Mouse (Mus musculus) midbrain, embryonic 15.5 days (tissue): Measurements from ENCODE around the gene Zdhhc13. TPM values are rescaled to one million over a fixed set of nuclear protein-coding genes. Genes with fewer than 3 reads are reported as not detected.

ENCODE experiments used
- ATAC-seq: fragments of 200-750 bp; cut with Nextera tagmentation; replicated peaks from 2 replicates; pipeline ENCODE4 v1.8.0; 2017; ENCODE audit warnings: moderate TSS enrichment
- H3K27ac ChIP-seq: fragments of 300-500 bp; sonication (generic); 2 replicates; pipeline ENCODE4 v1.5.1; 2015; ENCODE audit warnings: mild to moderate bottlenecking, inconsistent platforms
- H3K27me3 ChIP-seq: fragments of 300-500 bp; sonication (generic); replicated peaks from 2 replicates; pipeline ENCODE4 v1.6.1; 2015; ENCODE audit warnings: inconsistent platforms
- H3K36me3 ChIP-seq: fragments of 300-500 bp; sonication (generic); replicated peaks from 2 replicates; pipeline ENCODE4 v1.6.1; 2015; ENCODE audit warnings: inconsistent platforms
- H3K4me1 ChIP-seq: fragments of 300-500 bp; sonication (generic); 2 replicates; pipeline ENCODE4 v1.6.1; 2015; ENCODE audit warnings: inconsistent platforms
- H3K4me2 ChIP-seq: fragments of 300-500 bp; sonication (generic); 2 replicates; pipeline ENCODE4 v1.6.1; 2015; ENCODE audit warnings: inconsistent platforms, mild to moderate bottlenecking, moderate library complexity
- H3K4me3 ChIP-seq: fragments of 300-500 bp; sonication (generic); 2 replicates; pipeline ENCODE4 v1.5.1; 2015; ENCODE audit warnings: mild to moderate bottlenecking, inconsistent platforms
- H3K9ac ChIP-seq: fragments of 300-500 bp; sonication (generic); 2 replicates; pipeline ENCODE4 v1.6.1; 2015; ENCODE audit warnings: mild to moderate bottlenecking, inconsistent platforms
- H3K9me3 ChIP-seq: fragments of 300-500 bp; sonication (generic); 2 replicates; pipeline ENCODE4 v1.6.1; 2016; ENCODE audit warnings: inconsistent platforms
- WGBS: fragments of 180-500 bp; shearing (Covaris S2); methylation state at CpG from one replicate; pipeline ENCODE4 v1.1.7; 2015; ENCODE audit warnings: mixed read lengths; 5-methylcytosine and 5-hydroxymethylcytosine counted together
- polyA plus RNA-seq: library from polyadenylated mRNA; unstranded; fragments of >200 nt; fragmentation: Nextera tagmentation; extraction: Ambion mirVana; gene quantifications from 2 replicates; pipeline ENCODE4 v1.2.1, GENCODE M21; 2015

Gene Zdhhc13
- polyA plus RNA-seq, 1 experiment from 2014 or later = 38.7 TPM

GRCm38 (mm10) chr7:48847820-48848650, 59.2 kb downstream of the Zdhhc13 start, which contains the start of gene Csrp3:
TSS of gene Csrp3 (minus strand) at chr7:48848033.
- H3K4me3 ChIP-seq = no peak within 1 kb of the TSS
- no peak for ATAC-seq
- H3K27me3 ChIP-seq = no peaks in the 10 kb centered on the region
- no peaks in the 10 kb centered on the region for H3K9me3 ChIP-seq
- H3K4me2 ChIP-seq = no peak within 1 kb of the TSS
- no peak within 1 kb of the TSS for H3K9ac ChIP-seq
- H3K27ac ChIP-seq = no peak within 1 kb of the TSS
- no peaks in the 10 kb centered on the region for H3K36me3 ChIP-seq
- peaks cover 4% of the 10 kb centered on the region; the same call in 1 of the 2 replicates for H3K4me1 ChIP-seq
- WGBS = 43% methylated on average over 11 of the region's 11 CpGs

GRCm38 (mm10) chr7:48851529-48852104, 62.8 kb downstream of the Zdhhc13 start:
- Histone ChIP-seq H3K4me3 (no peak overlapping the region), H3K9me3 (no peaks in the 10 kb centered on the region), H3K9ac (no peak overlapping the region), H3K27ac (peak overlapping the region; percentile 68; the same call in 1 of the 2 replicates), H3K4me2 (no peak overlapping the region), H3K4me1 (peaks cover 4% of the 10 kb centered on the region; the same call in 1 of the 2 replicates), H3K36me3 (no peaks in the 10 kb centered on the region), H3K27me3 (no peaks in the 10 kb centered on the region)
- 29% methylated on average over 6 of the region's 6 CpGs for WGBS
- peak; percentile 66 for ATAC-seq

GRCm38 (mm10) chr7:48853496-48853895, 64.7 kb downstream of the Zdhhc13 start:
- 89% methylated on average over 13 of the region's 13 CpGs for WGBS
- Histone ChIP-seq H3K4me1 (peaks cover 4% of the 10 kb centered on the region; the same call in 1 of the 2 replicates), H3K27ac (no peak overlapping the region), H3K27me3 (no peaks in the 10 kb centered on the region), H3K9ac (no peak overlapping the region), H3K9me3 (no peaks in the 10 kb centered on the region), H3K4me2 (no peak overlapping the region), H3K4me3 (no peak overlapping the region), H3K36me3 (no peaks in the 10 kb centered on the region)
- no peak for ATAC-seq

GRCm38 (mm10) chr7:48855461-48855860, 66.7 kb downstream of the Zdhhc13 start:
- ATAC-seq = no peak
- no peak overlapping the region for H3K4me3 ChIP-seq

GRCm38 (mm10) chr7:48858257-48858656, 69.5 kb downstream of the Zdhhc13 start:
- WGBS = 85% methylated on average over 1 of the region's 1 CpGs
- no peak for ATAC-seq
- Histone ChIP-seq H3K27me3 (no peaks in the 10 kb centered on the region), H3K27ac (no peak overlapping the region), H3K4me2 (no peak overlapping the region), H3K4me1 (no peaks in the 10 kb centered on the region), H3K4me3 (no peak overlapping the region), H3K36me3 (no peaks in the 10 kb centered on the region), H3K9ac (no peak overlapping the region), H3K9me3 (no peaks in the 10 kb centered on the region)

More at GRCm38 (mm10) chr7:48855461-48855860, 66.7 kb downstream of the Zdhhc13 start:
- Histone ChIP-seq H3K4me1 (peaks cover 4% of the 10 kb centered on the region; the same call in 1 of the 2 replicates), H3K9ac (no peak overlapping the region), H3K36me3 (no peaks in the 10 kb centered on the region), H3K27ac (no peak overlapping the region), H3K27me3 (no peaks in the 10 kb centered on the region), H3K4me2 (no peak overlapping the region), H3K9me3 (no peaks in the 10 kb centered on the region)
- 95% methylated on average over 3 of the region's 3 CpGs for WGBS

- WGBS = 80% methylated on average over 4 of the region's 4 CpGs
- Histone ChIP-seq H3K4me3 (no peak overlapping the region), H3K27ac (no peak overlapping the region), H3K27me3 (no peaks in the 10 kb centered on the region), H3K36me3 (no peaks in the 10 kb centered on the region), H3K4me2 (no peak overlapping the region), H3K9ac (no peak overlapping the region), H3K9me3 (no peaks in the 10 kb centered on the region), H3K4me1 (no peaks in the 10 kb centered on the region)
- ATAC-seq = no peak
These were observed 70.6 kb downstream of the Zdhhc13 start for GRCm38 (mm10) chr7:48859362-48859761.

- Histone ChIP-seq H3K27me3 (no peaks in the 10 kb centered on the region), H3K9me3 (no peaks in the 10 kb centered on the region), H3K27ac (no peak overlapping the region), H3K36me3 (no peaks in the 10 kb centered on the region), H3K4me2 (no peak overlapping the region), H3K9ac (no peak overlapping the region), H3K4me3 (no peak overlapping the region), H3K4me1 (no peaks in the 10 kb centered on the region)
- no peak for ATAC-seq
- WGBS = 70% methylated on average over 1 of the region's 1 CpGs
These were observed 72.1 kb downstream of the Zdhhc13 start for GRCm38 (mm10) chr7:48860948-48861347.

- no peak overlapping the region for H3K27ac ChIP-seq
- no peaks in the 10 kb centered on the region for H3K36me3 ChIP-seq
- no peak overlapping the region for H3K4me3 ChIP-seq
- no peaks in the 10 kb centered on the region for H3K27me3 ChIP-seq
- H3K9ac ChIP-seq = no peak overlapping the region
- WGBS = 94% methylated on average over 4 of the region's 4 CpGs
- no peak overlapping the region for H3K4me2 ChIP-seq
- H3K4me1 ChIP-seq = no peaks in the 10 kb centered on the region
- ATAC-seq = no peak
- H3K9me3 ChIP-seq = no peaks in the 10 kb centered on the region
These were observed 73.0 kb downstream of the Zdhhc13 start for GRCm38 (mm10) chr7:48861796-48862195.

- no peak overlapping the region for H3K9ac ChIP-seq
- no peaks in the 10 kb centered on the region for H3K36me3 ChIP-seq
- no peaks in the 10 kb centered on the region for H3K27me3 ChIP-seq
- no peak overlapping the region for H3K27ac ChIP-seq
- H3K4me3 ChIP-seq = no peak overlapping the region
- no peak for ATAC-seq
- no peaks in the 10 kb centered on the region for H3K9me3 ChIP-seq
- no peaks in the 10 kb centered on the region; the same call in 1 of the 2 replicates for H3K4me1 ChIP-seq
- no peak overlapping the region for H3K4me2 ChIP-seq
These were observed 75.4 kb downstream of the Zdhhc13 start for GRCm38 (mm10) chr7:48864199-48864598.

GRCm38 (mm10) chr7:48864671-48865458, 76.1 kb downstream of the Zdhhc13 start:
- no peaks in the 10 kb centered on the region for H3K27me3 ChIP-seq
- H3K9ac ChIP-seq = no peak overlapping the region
- H3K4me1 ChIP-seq = no peaks in the 10 kb centered on the region; the same call in 1 of the 2 replicates
- no peaks in the 10 kb centered on the region for H3K36me3 ChIP-seq
- no peak overlapping the region for H3K27ac ChIP-seq
- no peaks in the 10 kb centered on the region for H3K9me3 ChIP-seq
- no peak overlapping the region for H3K4me2 ChIP-seq
- no peak for ATAC-seq
- 90% methylated on average over 9 of the region's 9 CpGs for WGBS
- H3K4me3 ChIP-seq = no peak overlapping the region

GRCm38 (mm10) chr7:48867576-48867975, 78.8 kb downstream of the Zdhhc13 start:
- Histone ChIP-seq H3K9ac (no peak overlapping the region), H3K9me3 (no peaks in the 10 kb centered on the region), H3K4me2 (no peak overlapping the region), H3K4me1 (no peaks in the 10 kb centered on the region; the same call in 1 of the 2 replicates), H3K4me3 (no peak overlapping the region), H3K27me3 (no peaks in the 10 kb centered on the region), H3K36me3 (no peaks in the 10 kb centered on the region), H3K27ac (no peak overlapping the region)
- no peak for ATAC-seq
- WGBS = 88% methylated on average over 18 of the region's 18 CpGs

GRCm38 (mm10) chr7:48870144-48870543, 81.3 kb downstream of the Zdhhc13 start:
- no peak for ATAC-seq
- no peaks in the 10 kb centered on the region for H3K9me3 ChIP-seq
- WGBS = 91% methylated on average over 6 of the region's 6 CpGs

More at GRCm38 (mm10) chr7:48870144-48870543, 81.3 kb downstream of the Zdhhc13 start:
- no peaks in the 10 kb centered on the region for H3K27me3 ChIP-seq
- no peaks in the 10 kb centered on the region for H3K36me3 ChIP-seq
- no peak overlapping the region for H3K4me3 ChIP-seq
- no peak overlapping the region for H3K27ac ChIP-seq
- H3K9ac ChIP-seq = no peak overlapping the region
- no peaks in the 10 kb centered on the region; the same call in 1 of the 2 replicates for H3K4me1 ChIP-seq
- H3K4me2 ChIP-seq = no peak overlapping the region
